In the genomic region with DNA sequence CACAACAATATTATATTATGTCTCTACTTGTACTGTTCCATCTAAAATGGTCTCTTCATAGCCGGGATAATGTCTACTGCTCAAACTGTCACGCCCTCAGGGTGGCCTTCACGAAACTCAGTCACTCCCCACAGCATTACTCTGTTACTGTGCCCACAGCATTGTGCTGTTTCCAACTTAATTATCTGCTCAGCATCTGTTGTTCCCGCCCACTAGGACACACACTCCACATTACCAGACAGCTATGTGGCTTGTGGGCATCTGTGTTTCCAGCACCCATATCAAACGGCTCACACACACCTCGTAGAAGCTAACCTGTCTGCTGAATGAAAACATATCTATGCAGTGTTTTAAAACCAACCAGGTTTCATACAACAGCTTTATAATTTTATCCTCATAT, we compare ENCODE assay signal across 9 mouse cellular contexts. TPM values are rescaled to one million over a fixed set of nuclear protein-coding genes. Genes with fewer than 3 reads are reported as not detected.
DNase-seq lines count a peak whose midpoint lies in the region; ATAC-seq and TF ChIP-seq lines count a peak whose summit lies in the region.
"Had no signal": no experiment of that assay in that cellular context is flagged by ENCODE, and none has a peak within 500 bp of the region (broad histone marks: within the 10 kb centered on the region; RNA-seq: fewer than 3 reads in every experiment).

No protein-coding gene starts in this region.

- no peaks in the 10 kb centered on the region for H3K36me3 ChIP-seq in forebrain, embryonic 15.5 days
- H3K36me3 ChIP-seq in liver, postnatal 0 days (replicated peaks; ENCODE audit: insufficient read depth, low read length) = no peaks in the 10 kb centered on the region
- no peaks in the 10 kb centered on the region for H3K36me3 ChIP-seq in kidney, embryonic 14.5 days (ENCODE audit: control insufficient read depth, insufficient read depth, low read length)
- H3K36me3 ChIP-seq: G1E had no signal

- H3K9ac ChIP-seq in forebrain, embryonic 15.5 days (replicated peaks) = no peak overlapping the region
- H3K9ac ChIP-seq in liver, postnatal 0 days (replicated peaks) = no peak overlapping the region
- no peak overlapping the region for H3K9ac ChIP-seq in kidney, embryonic 14.5 days (ENCODE audit: low read depth, low read length)

- peak; percentile 35 for DNase-seq in layer of hippocampus, adult 11-12 months (ENCODE audit: low spot score)
- DNase-seq in layer of hippocampus, adult 9-10 months (ENCODE audit: low spot score) = no peak
- peak; percentile 23 for DNase-seq in MN1 (ENCODE audit: low spot score)
- DNase-seq in liver, postnatal 0 days = no peak
- no peak for DNase-seq in adrenal gland, postnatal 25 days
- DNase-seq in heart, postnatal 14 days = no peak

- H3K4me2 ChIP-seq in forebrain, embryonic 15.5 days (replicated peaks) = no peak overlapping the region
- H3K4me2 ChIP-seq in liver, postnatal 0 days (ENCODE audit: low read depth, low read length) = no peak overlapping the region
- H3K4me2 ChIP-seq in kidney, embryonic 14.5 days (replicated peaks; ENCODE audit: low read depth, low read length) = no peak overlapping the region

- TF ChIP-seq EP300 in liver, postnatal 0 days (IDR thresholded peaks at IDR 0.05; ENCODE audit: low read depth) = no peak

- 23% methylated on average over 6 of the region's 6 CpGs for WGBS in forebrain, embryonic 15.5 days
- 51% methylated on average over 6 of the region's 6 CpGs for WGBS in liver, postnatal 0 days (ENCODE audit: insufficient replicate concordance)
- 60% methylated on average over 6 of the region's 6 CpGs for whole genome bisulfite sequencing in kidney, embryonic 14.5 days

- peak; percentile 59 for ATAC-seq in forebrain, embryonic 15.5 days (replicated peaks)
- ATAC-seq in liver, postnatal 0 days = peak; percentile 20; the same call in 1 of the 2 replicates
- no peak for ATAC-seq in kidney, embryonic 14.5 days (ENCODE audit: low FRiP score, low TSS enrichment)

- no peak overlapping the region for H3K27ac ChIP-seq in forebrain, embryonic 15.5 days (replicated peaks)
- H3K27ac ChIP-seq in liver, postnatal 0 days (ENCODE audit: low read depth) = no peak overlapping the region
- no peak overlapping the region for H3K27ac ChIP-seq in kidney, embryonic 14.5 days (ENCODE audit: low read depth, low read length)

- H3K27me3 ChIP-seq in forebrain, embryonic 15.5 days = 0 out of 2 replicates have a peak, but pooled peaks cover 3% of the 10 kb centered on the region
- no peaks in the 10 kb centered on the region for H3K27me3 ChIP-seq in liver, postnatal 0 days (ENCODE audit: insufficient read depth, low read length)
- H3K27me3 ChIP-seq in kidney, embryonic 14.5 days (ENCODE audit: control insufficient read depth, insufficient read depth, low read length) = no peaks in the 10 kb centered on the region

- TF ChIP-seq CTCF in liver, postnatal 0 days (IDR thresholded peaks at IDR 0.05; ENCODE audit: low read depth) = no peak

- no peaks in the 10 kb centered on the region for H3K9me3 ChIP-seq in forebrain, embryonic 15.5 days
- no peaks in the 10 kb centered on the region for H3K9me3 ChIP-seq in liver, postnatal 0 days (ENCODE audit: low read length)
- no peaks in the 10 kb centered on the region for H3K9me3 ChIP-seq in kidney, embryonic 14.5 days (ENCODE audit: control insufficient read depth, low read length)
- H3K9me3 ChIP-seq: G1E had no signal

- H3K4me3 ChIP-seq in forebrain, embryonic 15.5 days = no peak overlapping the region
- H3K4me3 ChIP-seq in liver, postnatal 0 days (ENCODE audit: low read depth, low read length) = no peak overlapping the region
- H3K4me3 ChIP-seq in kidney, embryonic 14.5 days (ENCODE audit: low read length) = no peak overlapping the region

- H3K4me1 ChIP-seq in forebrain, embryonic 15.5 days = peaks cover 12% of the 10 kb centered on the region; the same call in 1 of the 2 replicates
- 0 out of 2 replicates have a peak, but pooled peaks cover 2% of the 10 kb centered on the region for H3K4me1 ChIP-seq in liver, postnatal 0 days (ENCODE audit: insufficient read depth)
- H3K4me1 ChIP-seq in kidney, embryonic 14.5 days (ENCODE audit: control insufficient read depth, insufficient read depth, low read length) = peaks cover 11% of the 10 kb centered on the region; the same call in 1 of the 2 replicates

- intact Hi-C loops in heart, postnatal 14 days (cut with DNase I) = loop anchor here (5.0 kb wide), 1 partner anchor 579 kb away; no protein-coding TSS in a partner anchor

RNA-seq across cellular contexts. Expression of a gene that starts 13.7 kb away (rescaled TPM):
- 4.4 and 4.6 TPM in 2 replicates for polyA plus RNA-seq in forebrain, embryonic 15.5 days (2015; fragmentation: Nextera tagmentation; extraction: Ambion mirVana)
- polyA plus RNA-seq in liver, postnatal 0 days (2015; fragmentation: Nextera tagmentation; extraction: Ambion mirVana) = 2.5 and 3.2 TPM in 2 replicates
- 3.1 and 3.3 TPM in 2 replicates for total RNA-seq in adrenal gland, postnatal 25 days (2021)
- 1 to 10 TPM in 1 of 2 experiments, under 1 TPM in 1; 0.86 to 1.7 TPM for total RNA-seq in heart, postnatal 14 days (2021)
- 10.4 and 12.8 TPM in 2 replicates for polyA plus RNA-seq in kidney, embryonic 14.5 days (2014; fragmentation: Nextera tagmentation; extraction: Ambion mirVana)

RNA-seq across cellular contexts. Expression of a gene that starts 15.9 kb away (rescaled TPM):
- 34.5 and 34.8 TPM in 2 replicates for polyA plus RNA-seq in forebrain, embryonic 15.5 days (2015; fragmentation: Nextera tagmentation; extraction: Ambion mirVana)
- 4.7 and 4.9 TPM in 2 replicates for polyA plus RNA-seq in liver, postnatal 0 days (2015; fragmentation: Nextera tagmentation; extraction: Ambion mirVana)
- 31.5 and 36.5 TPM in 2 replicates for total RNA-seq in adrenal gland, postnatal 25 days (2021)
- 10 to 100 TPM; 22.2 to 24.2 TPM for total RNA-seq in heart, postnatal 14 days (2021)
- 15.7 and 18.5 TPM in 2 replicates for polyA plus RNA-seq in kidney, embryonic 14.5 days (2014; fragmentation: Nextera tagmentation; extraction: Ambion mirVana)

Comparison
In these comparisons a context has a peak if more than half of its experiments do, and no peak if none do; other contexts are left out.
1. DNase-seq: peak in layer of hippocampus, adult 11-12 months (single experiment) and MN1 (single experiment); none in layer of hippocampus, adult 9-10 months (single experiment), liver, postnatal 0 days (single experiment), adrenal gland, postnatal 25 days (single experiment) and heart, postnatal 14 days (0 of 2).